Mouse (Mus musculus) cerebellum, adult 2 months (tissue): ENCODE measurements at regions not wholly inside any gene's neighbourhood (a gene's known extent, or its start where the extent isn't known, plus 50 kb on each side); places are given as distances from the start of the nearest gene placed in this dataset.

Experiments used
- DNase-seq, 2 experiments: peaks; one replicate each; pipeline ENCODE4 v3.0.0; 2021
- H3K27ac ChIP-seq: fragments of 200-500 bp; 2 replicates; pipeline ENCODE4 v1.5.1; 2012; ENCODE audit warnings: low read length, control low read depth, inconsistent platforms; ENCODE audit not compliant: insufficient read depth
- H3K27me3 ChIP-seq: fragments of 200-500 bp; 2 replicates; pipeline ENCODE4 v1.6.1; 2012; ENCODE audit warnings: inconsistent platforms, mild to moderate bottlenecking, low read length, moderate library complexity; ENCODE audit not compliant: control insufficient read depth, insufficient read depth
- H3K4me1 ChIP-seq: fragments of 200-500 bp; 2 replicates; pipeline ENCODE4 v1.6.1; 2011; ENCODE audit warnings: low read length; ENCODE audit not compliant: control insufficient read depth, insufficient read depth
- H3K4me3 ChIP-seq: fragments of 200-500 bp; replicated peaks from 2 replicates; pipeline ENCODE3; 2011; ENCODE audit warnings: mild to moderate bottlenecking, low read depth, low read length, control low read depth; ENCODE audit not compliant: insufficient read depth
- CTCF ChIP-seq: fragments of 200-500 bp; IDR thresholded peaks from 2 replicates; pipeline ENCODE4 v1.5.1; 2011; ENCODE audit warnings: low read depth, mild to moderate bottlenecking, control low read depth, low read length, moderate library complexity, borderline replicate concordance; ENCODE audit not compliant: insufficient read depth
- POLR2A ChIP-seq: fragments of 200-500 bp; IDR thresholded peaks from 2 replicates; pipeline ENCODE4 v1.6.1; 2011; ENCODE audit warnings: low read length, control low read depth, borderline replicate concordance; ENCODE audit not compliant: insufficient read depth
- WGBS: fragments of 180-500 bp; shearing (Covaris S2); methylation state at CpG from one replicate; pipeline ENCODE4 v1.1.7; 2018; 5-methylcytosine and 5-hydroxymethylcytosine counted together

DNA sequence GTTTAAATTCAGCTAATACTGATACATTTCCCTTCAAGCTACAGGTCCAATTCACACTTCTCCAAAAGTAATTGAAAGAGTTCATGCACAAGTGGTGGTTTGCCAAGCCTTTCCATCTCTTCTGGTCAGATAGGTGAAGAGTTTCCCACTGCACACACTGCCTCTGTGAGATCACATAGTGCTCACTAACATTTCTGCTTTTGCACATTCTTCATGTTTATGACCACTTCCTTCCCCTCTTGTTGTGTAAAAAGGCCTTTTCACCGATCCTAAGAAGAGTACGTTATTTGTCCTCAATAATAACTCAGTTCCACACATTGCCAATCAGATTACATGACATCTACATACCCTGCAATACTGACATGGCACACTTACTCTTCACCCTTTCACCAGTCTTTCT, 120.8 kb downstream of the Dll1 start:
- H3K4me3 ChIP-seq = no peak overlapping the region
- peaks cover 2% of the 10 kb centered on the region; the same call in 1 of the 2 replicates for H3K4me1 ChIP-seq
- TF ChIP-seq CTCF (no peak), POLR2A (no peak)
- 88% methylated on average over 2 of the region's 2 CpGs for WGBS
- no peaks in the 10 kb centered on the region for H3K27me3 ChIP-seq
- no peak overlapping the region for H3K27ac ChIP-seq
- DNase-seq = no peak

DNA sequence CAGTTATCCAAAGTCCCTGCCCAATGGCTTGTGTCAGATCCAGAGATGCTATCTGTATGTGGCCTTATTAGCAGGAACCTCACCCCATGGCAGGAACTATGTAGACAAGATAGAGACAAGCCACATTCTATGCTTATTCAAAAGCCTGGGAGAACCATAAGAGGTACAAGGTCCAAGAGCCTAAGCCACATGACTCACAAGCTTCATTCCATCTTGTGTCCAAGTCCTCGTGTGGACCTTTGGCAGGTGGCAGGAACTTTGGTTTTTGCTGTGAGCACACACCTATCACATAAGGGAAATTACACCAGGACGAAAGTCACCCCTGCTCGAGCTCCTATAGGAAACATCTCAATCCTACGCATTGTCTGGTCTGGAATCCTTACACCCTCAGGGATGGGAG, 122.9 kb downstream of the Dll1 start:
- Histone ChIP-seq H3K4me1 (peaks cover 2% of the 10 kb centered on the region; the same call in 1 of the 2 replicates), H3K27ac (no peak overlapping the region), H3K27me3 (no peaks in the 10 kb centered on the region), H3K4me3 (no peak overlapping the region)
- WGBS = 92% methylated on average over 4 of the region's 4 CpGs
- DNase-seq = no peak
- TF ChIP-seq CTCF = no peak
- no peak for TF ChIP-seq POLR2A

DNA sequence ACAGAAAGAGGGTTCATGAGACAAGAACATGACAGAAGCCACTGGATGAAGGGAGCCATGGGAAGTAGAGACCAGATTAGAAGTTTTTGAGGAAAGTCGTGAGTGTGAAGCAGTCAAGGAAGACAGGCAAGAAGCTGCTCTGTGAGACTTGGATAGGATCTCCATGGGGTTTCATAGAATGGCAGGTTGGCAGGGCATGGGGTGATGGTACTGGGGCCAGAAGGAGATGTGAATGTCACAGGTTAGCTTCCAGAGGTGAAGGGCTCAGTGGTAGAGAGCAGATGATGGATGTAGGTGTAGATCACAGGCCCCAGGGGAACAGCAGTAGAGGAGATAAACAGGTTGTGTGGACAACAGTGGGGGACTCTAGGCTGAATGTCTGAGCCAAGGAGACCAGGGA, 123.4 kb downstream of the Dll1 start:
- WGBS = 98% methylated on average over 1 of the region's 1 CpGs

DNA sequence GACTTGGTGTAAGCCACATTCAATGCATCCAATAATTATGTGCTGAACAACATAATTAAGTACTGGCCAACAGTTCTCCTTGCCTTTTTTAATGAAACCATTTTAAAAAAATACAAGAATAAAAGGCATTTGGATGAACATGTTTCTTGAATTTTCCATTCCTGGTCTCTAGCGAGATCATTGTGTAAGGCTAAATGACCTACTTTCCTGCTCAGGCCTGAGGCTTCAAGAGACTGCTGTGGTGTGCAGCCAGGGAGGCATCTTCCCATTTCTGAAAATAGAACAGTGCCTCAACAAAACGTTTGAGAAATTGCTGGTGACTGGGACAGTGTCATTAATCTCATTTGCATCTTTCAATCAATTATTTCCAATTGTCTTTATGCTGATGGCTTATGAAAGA, 124.5 kb downstream of the Dll1 start:
- H3K4me3 ChIP-seq = no peak overlapping the region
- TF ChIP-seq CTCF = no peak
- TF ChIP-seq POLR2A = no peak
- no peak overlapping the region for H3K27ac ChIP-seq
- 34% methylated on average over 2 of the region's 2 CpGs for WGBS
- peak in 1 of 2 experiments; percentile 31 for DNase-seq
- peaks cover 5% of the 10 kb centered on the region; the same call in 1 of the 2 replicates for H3K4me1 ChIP-seq
- H3K27me3 ChIP-seq = no peaks in the 10 kb centered on the region

More for the DNA sequence above, 123.4 kb downstream of the Dll1 start:
- no peak for TF ChIP-seq CTCF
- no peak for TF ChIP-seq POLR2A
- Histone ChIP-seq H3K27me3 (no peaks in the 10 kb centered on the region), H3K4me3 (no peak overlapping the region), H3K27ac (no peak overlapping the region), H3K4me1 (peaks cover 2% of the 10 kb centered on the region; the same call in 1 of the 2 replicates)
- DNase-seq = no peak

DNA sequence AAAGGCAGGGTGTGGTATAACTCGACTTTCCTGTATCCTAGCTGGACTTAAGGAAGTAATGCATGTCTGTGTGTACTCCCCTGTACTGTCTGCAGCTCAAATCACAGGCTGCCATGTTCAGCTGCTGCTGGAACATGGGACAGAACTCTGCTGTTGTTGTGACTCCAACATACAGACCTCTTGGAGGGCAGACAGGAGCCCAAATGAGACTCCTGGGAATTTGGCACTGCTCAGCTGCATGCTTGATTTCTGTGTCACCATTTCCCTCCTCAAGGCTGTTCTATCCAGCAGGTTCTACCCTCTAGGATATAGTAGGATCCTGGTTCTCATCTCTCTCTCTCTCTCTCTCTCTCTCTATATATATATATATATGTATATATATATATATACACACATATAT, 125.0 kb downstream of the Dll1 start:
- H3K27ac ChIP-seq = no peak overlapping the region
- DNase-seq = no peak
- H3K27me3 ChIP-seq = no peaks in the 10 kb centered on the region
- no peak overlapping the region for H3K4me3 ChIP-seq
- peaks cover 5% of the 10 kb centered on the region; the same call in 1 of the 2 replicates for H3K4me1 ChIP-seq
- WGBS = 76% methylated on average over 1 of the region's 1 CpGs
- TF ChIP-seq CTCF = no peak
- no peak for TF ChIP-seq POLR2A

DNA sequence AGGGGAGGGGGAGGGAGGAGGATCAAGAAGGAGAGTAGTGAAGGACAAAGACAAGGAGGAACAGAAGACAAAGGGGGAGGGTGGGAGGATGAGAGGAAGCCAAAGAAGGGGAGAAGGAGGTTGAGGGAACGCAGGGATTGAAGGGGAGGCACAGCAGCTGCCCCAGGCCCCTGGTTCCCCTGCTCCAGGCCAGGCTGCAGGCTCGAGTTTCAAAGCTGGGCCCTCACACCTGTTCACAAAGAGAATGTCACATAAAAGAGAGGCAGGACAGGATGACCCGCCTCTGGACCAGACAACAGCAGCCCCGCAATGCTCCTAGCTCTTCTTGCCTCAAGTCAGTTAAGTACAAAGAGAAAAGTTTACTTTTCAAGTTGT, 128.3 kb downstream of the Dll1 start:
- no peak overlapping the region for H3K27ac ChIP-seq
- H3K4me1 ChIP-seq = peaks cover 5% of the 10 kb centered on the region; the same call in 1 of the 2 replicates
- TF ChIP-seq POLR2A (no peak), CTCF (no peak)
- H3K4me3 ChIP-seq = no peak overlapping the region
- H3K27me3 ChIP-seq = no peaks in the 10 kb centered on the region
- no peak for DNase-seq
- WGBS = 47% methylated on average over 4 of the region's 4 CpGs

DNA sequence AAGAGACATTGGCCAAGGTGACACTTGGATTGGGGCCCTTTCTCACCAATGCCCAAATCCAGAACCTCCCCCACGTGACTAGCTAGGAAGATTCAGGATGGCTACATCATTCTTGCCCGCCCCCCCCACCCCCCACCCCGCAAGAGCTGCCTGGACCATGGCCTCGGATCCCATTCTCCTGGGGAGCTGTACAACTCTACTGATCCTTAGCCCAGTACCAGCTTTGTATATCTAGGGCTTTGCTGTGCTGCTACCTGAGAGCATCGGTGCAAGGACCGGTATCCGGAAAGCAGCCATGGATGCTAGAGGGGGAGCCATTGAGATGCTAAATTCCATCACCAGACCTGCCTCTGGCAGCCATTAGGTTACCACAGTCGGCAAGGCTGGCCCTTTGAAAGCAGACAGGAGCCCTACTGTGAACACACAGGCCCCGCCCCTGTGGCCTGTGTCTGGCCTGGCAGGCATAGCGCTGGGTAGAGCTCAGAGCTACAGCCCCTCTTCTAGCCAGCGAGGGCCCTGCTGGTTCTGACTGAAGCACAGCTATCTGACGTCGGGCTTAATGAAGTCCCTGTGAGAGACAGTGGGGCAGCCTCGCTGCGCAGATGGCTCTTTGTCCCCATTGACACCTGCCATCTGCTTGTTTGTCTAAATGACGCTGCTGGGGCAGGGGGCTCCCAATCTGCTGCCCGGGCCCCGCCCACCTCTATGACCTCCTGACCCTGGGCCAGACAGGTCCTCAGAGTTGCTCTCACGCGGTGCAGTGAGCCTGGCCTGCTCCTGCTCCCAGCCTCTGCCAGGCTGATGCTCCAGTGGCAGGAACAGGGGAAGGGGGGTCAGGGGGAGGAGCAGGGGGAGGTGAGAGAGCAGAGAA, 128.9 kb downstream of the Dll1 start:
- Histone ChIP-seq H3K27me3 (no peaks in the 10 kb centered on the region), H3K4me1 (peaks cover 5% of the 10 kb centered on the region; the same call in 1 of the 2 replicates), H3K4me3 (no peak overlapping the region), H3K27ac (no peak overlapping the region)
- WGBS = 7% methylated on average over 20 of the region's 20 CpGs
- TF ChIP-seq CTCF (no peak), POLR2A (no peak)
- DNase-seq = peak; percentile 7 to 11

DNA sequence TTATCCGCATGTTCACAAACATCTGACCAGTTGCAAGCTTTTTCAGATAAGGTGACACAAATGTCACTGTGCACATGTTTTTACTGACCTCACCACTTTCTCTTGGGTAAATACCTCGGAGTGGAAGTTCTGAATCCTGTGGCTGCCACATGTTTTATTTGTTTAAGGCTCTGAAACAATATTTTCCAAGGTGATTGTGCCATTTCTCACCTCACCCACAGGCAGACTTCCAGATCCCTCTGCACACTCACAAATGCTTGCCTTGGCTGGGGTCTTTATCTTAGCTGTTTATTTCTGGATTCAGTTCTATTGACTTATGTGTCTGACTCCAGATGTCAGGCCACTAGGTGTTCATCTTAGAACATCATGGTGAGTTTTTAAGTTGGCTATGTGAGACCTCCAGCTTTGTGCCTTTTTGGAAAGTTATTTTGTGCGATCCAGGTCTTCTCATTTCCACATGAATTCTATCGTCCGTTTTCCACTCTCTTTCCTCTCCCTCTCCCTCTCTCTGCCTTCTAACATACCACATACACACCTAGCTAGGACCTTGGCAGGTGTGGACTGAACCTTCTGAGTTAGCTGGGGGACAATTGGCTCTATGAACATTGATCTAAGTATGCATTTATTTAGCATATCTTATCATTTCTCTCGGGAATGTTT, 133.6 kb downstream of the Dll1 start:
- WGBS = 77% methylated on average over 6 of the region's 6 CpGs
- TF ChIP-seq POLR2A (no peak), CTCF (no peak)
- Histone ChIP-seq H3K27ac (no peak overlapping the region), H3K4me3 (no peak overlapping the region), H3K27me3 (no peaks in the 10 kb centered on the region), H3K4me1 (0 out of 2 replicates have a peak, but pooled peaks cover 3% of the 10 kb centered on the region)
- DNase-seq = no peak
